Mouse (Mus musculus) neural tube, embryonic 15.5 days (tissue): ENCODE measurements around the gene Cadm3. TPM values are rescaled to one million over a fixed set of nuclear protein-coding genes. Genes with fewer than 3 reads are reported as not detected.

Source experiments
- ATAC-seq: fragments of 200-750 bp; cut with Nextera tagmentation; 2 replicates; pipeline ENCODE4 v1.8.0; 2017; ENCODE audit warnings: mild to moderate bottlenecking, moderate TSS enrichment, moderate library complexity; ENCODE audit not compliant: low FRiP score
- H3K27ac ChIP-seq: fragments of 300-500 bp; sonication (generic); replicated peaks from 2 replicates; pipeline ENCODE4 v1.5.1; 2015; ENCODE audit warnings: mild to moderate bottlenecking, inconsistent platforms
- H3K27me3 ChIP-seq: fragments of 300-500 bp; sonication (generic); replicated peaks from 2 replicates; pipeline ENCODE4 v1.6.1; 2015; ENCODE audit warnings: inconsistent platforms
- H3K36me3 ChIP-seq: fragments of 300-500 bp; sonication (generic); 2 replicates; pipeline ENCODE4 v1.6.1; 2015; ENCODE audit warnings: inconsistent platforms
- H3K4me1 ChIP-seq: fragments of 300-500 bp; sonication (generic); 2 replicates; pipeline ENCODE4 v1.6.1; 2015; ENCODE audit warnings: inconsistent platforms
- H3K4me2 ChIP-seq: fragments of 300-500 bp; sonication (generic); 2 replicates; pipeline ENCODE4 v1.6.1; 2015; ENCODE audit warnings: inconsistent platforms, mild to moderate bottlenecking, moderate library complexity
- H3K4me3 ChIP-seq: fragments of 300-500 bp; sonication (generic); replicated peaks from 2 replicates; pipeline ENCODE4 v1.5.1; 2015; ENCODE audit warnings: mild to moderate bottlenecking, inconsistent platforms
- H3K9ac ChIP-seq: fragments of 300-500 bp; sonication (generic); replicated peaks from 2 replicates; pipeline ENCODE4 v1.6.1; 2015; ENCODE audit warnings: mild to moderate bottlenecking, inconsistent platforms
- H3K9me3 ChIP-seq: fragments of 300-500 bp; sonication (generic); replicated peaks from 2 replicates; pipeline ENCODE4 v1.6.1; 2016; ENCODE audit warnings: inconsistent platforms
- WGBS: fragments of 180-500 bp; shearing (Covaris S2); methylation state at CpG from one replicate; pipeline ENCODE4 v1.1.7; 2015; ENCODE audit warnings: mixed read lengths; 5-methylcytosine and 5-hydroxymethylcytosine counted together
- polyA plus RNA-seq: library from polyadenylated mRNA; unstranded; fragments of >200 nt; fragmentation: Nextera tagmentation; extraction: Ambion mirVana; gene quantifications from 2 replicates; pipeline ENCODE4 v1.2.1, GENCODE M21; 2015

The Cadm3 gene
- 61.0 and 91.8 TPM in 2 replicates for polyA plus RNA-seq

- Histone ChIP-seq H3K9me3 (no peaks in the 10 kb centered on the region), H3K4me3 (peak within 1 kb of the TSS; percentile 74), H3K27me3 (no peaks in the 10 kb centered on the region), H3K27ac (peak within 1 kb of the TSS; percentile 94), H3K9ac (peak within 1 kb of the TSS; percentile 91), H3K4me2 (peak within 1 kb of the TSS; percentile 87), H3K4me1 (peaks cover 42% of the 10 kb centered on the region), H3K36me3 (no peaks in the 10 kb centered on the region)
- ATAC-seq: peak; percentile 90
- WGBS: under 1% methylated on average over 45 of the region's 46 CpGs
Measured at GRCm38 (mm10) chr1:173367356-173368046, at the start of gene Cadm3. Gene Cadm3 (minus strand): TSS chr1:173367695.

GRCm38 (mm10) chr1:173414631-173415030 lies 47.1 kb upstream of the Cadm3 start:
- no peaks in the 10 kb centered on the region for H3K4me1 ChIP-seq
- no peak overlapping the region for H3K4me3 ChIP-seq
- no peak overlapping the region for H3K9ac ChIP-seq
- no peak overlapping the region for H3K27ac ChIP-seq
- no peaks in the 10 kb centered on the region for H3K36me3 ChIP-seq
- no peaks in the 10 kb centered on the region for H3K27me3 ChIP-seq
- 50% methylated on average over 3 of the region's 3 CpGs for WGBS
- no peak overlapping the region for H3K4me2 ChIP-seq
- ATAC-seq: no peak
- H3K9me3 ChIP-seq: no peaks in the 10 kb centered on the region

GRCm38 (mm10) chr1:173411863-173412262 lies 44.4 kb upstream of the Cadm3 start:
- Histone ChIP-seq H3K27me3 (no peaks in the 10 kb centered on the region), H3K9ac (no peak overlapping the region), H3K36me3 (no peaks in the 10 kb centered on the region), H3K4me2 (no peak overlapping the region), H3K4me1 (no peaks in the 10 kb centered on the region), H3K9me3 (no peaks in the 10 kb centered on the region), H3K4me3 (no peak overlapping the region), H3K27ac (no peak overlapping the region)
- 95% methylated on average over 4 of the region's 4 CpGs for WGBS
- no peak for ATAC-seq

- Histone ChIP-seq H3K9ac (no peak overlapping the region), H3K27me3 (no peaks in the 10 kb centered on the region), H3K4me3 (no peak overlapping the region), H3K4me2 (no peak overlapping the region), H3K36me3 (no peaks in the 10 kb centered on the region), H3K27ac (no peak overlapping the region), H3K4me1 (no peaks in the 10 kb centered on the region; the same call in 1 of the 2 replicates), H3K9me3 (no peaks in the 10 kb centered on the region)
- ATAC-seq: no peak
Measured at GRCm38 (mm10) chr1:173409066-173409465, 41.6 kb upstream of the Cadm3 start.

GRCm38 (mm10) chr1:173404696-173405309 lies 37.3 kb upstream of the Cadm3 start:
- peak; percentile 76 for ATAC-seq
- Histone ChIP-seq H3K4me2 (no peak overlapping the region), H3K4me1 (no peaks in the 10 kb centered on the region; the same call in 1 of the 2 replicates), H3K27me3 (no peaks in the 10 kb centered on the region), H3K36me3 (no peaks in the 10 kb centered on the region), H3K27ac (peak overlapping the region; percentile 34), H3K9ac (no peak overlapping the region), H3K9me3 (no peaks in the 10 kb centered on the region), H3K4me3 (no peak overlapping the region)
- 57% methylated on average over 5 of the region's 5 CpGs for WGBS

GRCm38 (mm10) chr1:173398323-173398970 lies 31.0 kb upstream of the Cadm3 start:
- no peaks in the 10 kb centered on the region for H3K27me3 ChIP-seq
- H3K4me3 ChIP-seq: no peak overlapping the region
- no peaks in the 10 kb centered on the region for H3K36me3 ChIP-seq
- H3K9ac ChIP-seq: no peak overlapping the region
- H3K9me3 ChIP-seq: no peaks in the 10 kb centered on the region
- ATAC-seq: peak; percentile 89; the same call in 1 of the 2 replicates
- 29% methylated on average over 3 of the region's 3 CpGs for WGBS
- H3K4me1 ChIP-seq: no peaks in the 10 kb centered on the region
- H3K27ac ChIP-seq: no peak overlapping the region
- no peak overlapping the region for H3K4me2 ChIP-seq

GRCm38 (mm10) chr1:173391754-173392153 lies 24.3 kb upstream of the Cadm3 start:
- Histone ChIP-seq H3K4me1 (peaks cover 22% of the 10 kb centered on the region), H3K27me3 (no peaks in the 10 kb centered on the region)

GRCm38 (mm10) chr1:173389901-173390401 lies 22.5 kb upstream of the Cadm3 start:
- H3K27ac ChIP-seq: peak overlapping the region; percentile 95
- no peaks in the 10 kb centered on the region for H3K36me3 ChIP-seq
- no peaks in the 10 kb centered on the region for H3K9me3 ChIP-seq
- peak overlapping the region; percentile 54 for H3K4me2 ChIP-seq
- H3K27me3 ChIP-seq: no peaks in the 10 kb centered on the region
- H3K9ac ChIP-seq: peak overlapping the region; percentile 56
- WGBS: 2% methylated on average over 13 of the region's 13 CpGs
- ATAC-seq: peak; percentile 96
- peak overlapping the region; percentile 47 for H3K4me3 ChIP-seq
- H3K4me1 ChIP-seq: peaks cover 22% of the 10 kb centered on the region

More at GRCm38 (mm10) chr1:173391754-173392153, 24.3 kb upstream of the Cadm3 start:
- 93% methylated on average over 6 of the region's 6 CpGs for WGBS
- no peak for ATAC-seq
- no peaks in the 10 kb centered on the region for H3K9me3 ChIP-seq
- H3K4me3 ChIP-seq: no peak overlapping the region
- H3K27ac ChIP-seq: no peak overlapping the region
- H3K36me3 ChIP-seq: no peaks in the 10 kb centered on the region
- no peak overlapping the region for H3K4me2 ChIP-seq
- no peak overlapping the region for H3K9ac ChIP-seq

- H3K9me3 ChIP-seq: no peaks in the 10 kb centered on the region
- ATAC-seq: peak; percentile 67
Measured at GRCm38 (mm10) chr1:173389431-173389830, 21.9 kb upstream of the Cadm3 start.

GRCm38 (mm10) chr1:173381436-173381835 lies 13.9 kb upstream of the Cadm3 start:
- Histone ChIP-seq H3K9me3 (no peaks in the 10 kb centered on the region), H3K27me3 (no peaks in the 10 kb centered on the region), H3K9ac (no peak overlapping the region), H3K4me2 (no peak overlapping the region), H3K36me3 (no peaks in the 10 kb centered on the region), H3K27ac (no peak overlapping the region), H3K4me1 (peaks cover 3% of the 10 kb centered on the region; the same call in 1 of the 2 replicates), H3K4me3 (no peak overlapping the region)
- 92% methylated on average over 6 of the region's 6 CpGs for WGBS
- no peak for ATAC-seq

More at GRCm38 (mm10) chr1:173389431-173389830, 21.9 kb upstream of the Cadm3 start:
- peaks cover 22% of the 10 kb centered on the region for H3K4me1 ChIP-seq
- H3K27ac ChIP-seq: peak overlapping the region; percentile 95
- H3K4me3 ChIP-seq: peak overlapping the region; percentile 47
- no peaks in the 10 kb centered on the region for H3K27me3 ChIP-seq
- H3K9ac ChIP-seq: peak overlapping the region; percentile 56
- peak overlapping the region; percentile 54 for H3K4me2 ChIP-seq
- 8% methylated on average over 3 of the region's 3 CpGs for WGBS
- H3K36me3 ChIP-seq: no peaks in the 10 kb centered on the region

- no peaks in the 10 kb centered on the region for H3K36me3 ChIP-seq
- H3K4me3 ChIP-seq: no peak overlapping the region
- 26% methylated on average over 13 of the region's 13 CpGs for WGBS
- H3K27ac ChIP-seq: no peak overlapping the region
- no peaks in the 10 kb centered on the region for H3K9me3 ChIP-seq
- H3K4me1 ChIP-seq: peaks cover 3% of the 10 kb centered on the region; the same call in 1 of the 2 replicates
- no peak overlapping the region for H3K9ac ChIP-seq
- peak overlapping the region; percentile 36 for H3K4me2 ChIP-seq
- ATAC-seq: peak; percentile 92
- no peaks in the 10 kb centered on the region for H3K27me3 ChIP-seq
Measured at GRCm38 (mm10) chr1:173377380-173378112, 10.1 kb upstream of the Cadm3 start.
